Mouse (Mus musculus): Measurements from ENCODE around the gene Itga2b. TPM values are rescaled to one million over a fixed set of nuclear protein-coding genes. Genes with fewer than 3 reads are reported as not detected.
A peak's percentile ranks its signal among the peaks of the same experiment; 100 is the strongest.

Itga2b gene
- polyA plus RNA-seq, 1 experiment from 2014 or later = 4.3 TPM

DNA sequence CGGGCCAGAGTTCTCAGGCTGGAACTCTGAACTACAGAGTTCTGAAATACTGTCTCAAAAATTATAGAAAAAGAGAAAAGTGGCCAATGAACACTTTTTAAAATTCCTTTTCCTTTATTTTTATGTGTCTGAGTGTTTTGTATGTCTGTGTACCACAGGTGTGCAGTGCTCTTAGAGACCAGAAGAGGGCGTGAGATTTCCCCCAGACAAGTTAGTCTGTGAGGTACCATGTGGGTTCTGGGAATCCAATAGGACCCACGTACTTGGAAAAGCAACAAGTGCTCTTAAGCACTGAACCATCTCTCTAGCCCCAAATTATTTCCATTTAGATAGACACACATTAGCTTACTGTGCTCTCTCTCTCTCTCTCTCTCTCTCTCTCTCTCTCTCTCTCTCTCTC is 28.5 kb downstream of the Itga2b start:
- no peak overlapping the region for H3K4me3 ChIP-seq (ENCODE audit: low read depth, low read length)
- H3K9ac ChIP-seq (ENCODE audit: low read length) = no peak overlapping the region
- 79% methylated on average over 3 of the region's 3 CpGs for WGBS
- ATAC-seq (no peak), DNase-seq (ENCODE audit: low spot score) (no peak)
- H3K4me1 ChIP-seq (ENCODE audit: control insufficient read depth, insufficient read depth, low read length) = peaks cover 41% of the 10 kb centered on the region
- H3K27me3 ChIP-seq (replicated peaks; ENCODE audit: control insufficient read depth, insufficient read depth, low read length) = no peaks in the 10 kb centered on the region
- H3K36me3 ChIP-seq (ENCODE audit: control insufficient read depth, insufficient read depth, low read length) = peaks cover 73% of the 10 kb centered on the region
- no peak overlapping the region for H3K4me2 ChIP-seq (ENCODE audit: low read length)
- H3K9me3 ChIP-seq (replicated peaks; ENCODE audit: control insufficient read depth, low read length) = no peaks in the 10 kb centered on the region
- H3K27ac ChIP-seq (ENCODE audit: low read depth, low read length) = no peak overlapping the region

GRCm38 (mm10) chr11:102440255-102440654 is 29.7 kb downstream of the Itga2b start:
- ATAC-seq (no peak), DNase-seq (ENCODE audit: low spot score) (no peak)
- peaks cover 30% of the 10 kb centered on the region for H3K4me1 ChIP-seq (ENCODE audit: control insufficient read depth, insufficient read depth, low read length)
- peaks cover 85% of the 10 kb centered on the region for H3K36me3 ChIP-seq (ENCODE audit: control insufficient read depth, insufficient read depth, low read length)
- no peak overlapping the region for H3K9ac ChIP-seq (ENCODE audit: low read length)
- no peaks in the 10 kb centered on the region for H3K27me3 ChIP-seq (replicated peaks; ENCODE audit: control insufficient read depth, insufficient read depth, low read length)
- H3K4me2 ChIP-seq (ENCODE audit: low read length) = no peak overlapping the region
- H3K9me3 ChIP-seq (replicated peaks; ENCODE audit: control insufficient read depth, low read length) = no peaks in the 10 kb centered on the region
- H3K27ac ChIP-seq (ENCODE audit: low read depth, low read length) = no peak overlapping the region
- 93% methylated on average over 8 of the region's 8 CpGs for WGBS
- H3K4me3 ChIP-seq (ENCODE audit: low read depth, low read length) = no peak overlapping the region

DNA sequence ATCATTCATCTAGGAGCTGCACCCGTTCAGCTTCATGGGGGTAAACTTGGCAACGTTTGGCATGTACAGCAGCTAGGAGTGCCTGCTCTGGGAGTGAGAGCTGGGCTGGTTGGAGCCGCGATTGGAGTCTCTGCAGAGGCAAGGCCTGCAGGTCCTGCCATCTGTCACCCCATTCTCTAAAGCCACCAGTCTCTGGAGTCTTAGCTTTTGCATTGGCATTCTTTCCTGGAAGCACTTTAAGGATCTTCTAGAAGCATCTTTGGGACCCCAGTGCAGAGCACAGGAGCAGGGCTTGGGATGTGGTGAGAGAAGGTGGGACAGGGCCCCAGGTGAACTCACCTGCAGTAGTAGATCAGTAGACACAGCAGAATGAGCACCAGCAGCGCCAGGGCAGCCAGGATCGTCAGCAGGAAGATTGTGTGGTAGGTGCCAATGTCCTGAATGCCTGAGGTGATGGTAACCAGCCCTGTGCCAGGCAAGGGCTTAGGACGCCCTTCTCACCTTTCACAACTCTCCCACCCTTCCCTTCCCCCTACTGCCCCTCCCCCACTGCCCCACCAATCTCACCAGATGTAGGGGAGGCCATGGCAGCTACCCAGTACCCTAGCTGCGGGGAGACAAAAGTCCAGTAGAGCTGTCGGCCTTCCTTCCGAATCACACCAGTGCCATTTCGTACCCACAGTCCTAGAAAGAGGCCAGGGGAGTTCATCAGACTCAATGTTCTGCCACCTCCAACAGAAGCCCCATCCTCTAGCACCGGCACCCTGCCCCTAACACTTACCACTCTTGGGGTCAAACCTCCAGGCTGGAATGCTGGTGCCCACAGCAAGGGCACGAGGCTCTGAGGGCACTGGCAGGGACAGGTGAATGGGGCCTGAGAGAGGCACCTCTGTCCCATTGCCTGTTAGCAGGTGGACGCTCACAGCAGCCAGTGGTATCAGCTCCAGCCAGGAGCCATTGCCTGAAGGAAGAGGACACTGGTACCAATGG is 30.5 kb downstream of the Itga2b start:
- no peak overlapping the region for H3K9ac ChIP-seq (ENCODE audit: low read length)

GRCm38 (mm10) chr11:102438212-102439092 is 31.5 kb downstream of the Itga2b start:
- H3K4me2 ChIP-seq (ENCODE audit: low read length) = peak overlapping the region; percentile 56
- peak overlapping the region; percentile 54 for H3K9ac ChIP-seq (ENCODE audit: low read length)
- H3K4me3 ChIP-seq (ENCODE audit: low read depth, low read length) = peak overlapping the region; percentile 26
- H3K27me3 ChIP-seq (replicated peaks; ENCODE audit: control insufficient read depth, insufficient read depth, low read length) = no peaks in the 10 kb centered on the region
- WGBS = 12% methylated on average over 76 of the region's 77 CpGs
- no peaks in the 10 kb centered on the region for H3K9me3 ChIP-seq (replicated peaks; ENCODE audit: control insufficient read depth, low read length)
- ATAC-seq (peak; percentile 35), DNase-seq (ENCODE audit: low spot score) (peak; percentile 83)
- H3K27ac ChIP-seq (ENCODE audit: low read depth, low read length) = peak overlapping the region; percentile 52; the same call in 1 of the 2 replicates
- H3K36me3 ChIP-seq (ENCODE audit: control insufficient read depth, insufficient read depth, low read length) = peaks cover 90% of the 10 kb centered on the region
- peaks cover 17% of the 10 kb centered on the region for H3K4me1 ChIP-seq (ENCODE audit: control insufficient read depth, insufficient read depth, low read length)

More for the DNA sequence above, 30.5 kb downstream of the Itga2b start:
- Histone ChIP-seq H3K27me3 (replicated peaks; ENCODE audit: control insufficient read depth, insufficient read depth, low read length) (no peaks in the 10 kb centered on the region), H3K27ac (ENCODE audit: low read depth, low read length) (0 out of 2 replicates have a peak overlapping the region, but pooled peaks have one; percentile 52), H3K4me1 (ENCODE audit: control insufficient read depth, insufficient read depth, low read length) (peaks cover 23% of the 10 kb centered on the region), H3K36me3 (ENCODE audit: control insufficient read depth, insufficient read depth, low read length) (peaks cover 92% of the 10 kb centered on the region), H3K4me3 (ENCODE audit: low read depth, low read length) (no peak overlapping the region), H3K9me3 (replicated peaks; ENCODE audit: control insufficient read depth, low read length) (no peaks in the 10 kb centered on the region), H3K4me2 (ENCODE audit: low read length) (no peak overlapping the region)
- 79% methylated on average over 14 of the region's 14 CpGs for WGBS
- DNase-seq (ENCODE audit: low spot score) (peak; percentile 28), ATAC-seq (no peak)

GRCm38 (mm10) chr11:102437120-102438061 is 32.5 kb downstream of the Itga2b start:
- Histone ChIP-seq H3K36me3 (ENCODE audit: control insufficient read depth, insufficient read depth, low read length) (peaks cover 84% of the 10 kb centered on the region), H3K4me3 (ENCODE audit: low read depth, low read length) (peak overlapping the region; percentile 26), H3K4me2 (ENCODE audit: low read length) (peak overlapping the region; percentile 56), H3K4me1 (ENCODE audit: control insufficient read depth, insufficient read depth, low read length) (peaks cover 17% of the 10 kb centered on the region), H3K9ac (ENCODE audit: low read length) (peak overlapping the region; percentile 54), H3K27ac (ENCODE audit: low read depth, low read length) (peak overlapping the region; percentile 35; the same call in 1 of the 2 replicates), H3K9me3 (replicated peaks; ENCODE audit: control insufficient read depth, low read length) (no peaks in the 10 kb centered on the region), H3K27me3 (replicated peaks; ENCODE audit: control insufficient read depth, insufficient read depth, low read length) (no peaks in the 10 kb centered on the region)
- DNase-seq (ENCODE audit: low spot score) = peak; percentile 65
- ATAC-seq = peak; percentile 30
- 5% methylated on average over 87 of the region's 87 CpGs for WGBS

DNA sequence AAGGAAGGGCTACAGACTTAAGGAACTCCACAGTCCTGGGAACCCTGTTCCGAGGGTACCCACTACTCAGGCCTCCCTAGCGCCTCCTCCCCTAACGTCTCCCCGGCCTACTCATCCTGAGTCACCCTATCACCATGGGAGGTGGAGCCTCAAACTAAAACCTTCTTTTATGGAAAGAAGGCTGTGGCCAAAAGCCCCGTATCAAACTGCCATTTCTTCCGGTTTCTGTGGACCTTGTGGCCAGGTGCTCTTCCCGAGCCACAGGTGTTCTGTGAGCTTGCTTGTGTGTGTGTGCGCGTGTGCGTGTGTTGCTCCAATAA is 33.5 kb downstream of the Itga2b start:
- no peak overlapping the region for H3K4me3 ChIP-seq (ENCODE audit: low read depth, low read length)
- no peak for DNase-seq (ENCODE audit: low spot score)
- WGBS = 80% methylated on average over 10 of the region's 10 CpGs
- H3K4me1 ChIP-seq (ENCODE audit: control insufficient read depth, insufficient read depth, low read length) = peaks cover 17% of the 10 kb centered on the region
- H3K27me3 ChIP-seq (replicated peaks; ENCODE audit: control insufficient read depth, insufficient read depth, low read length) = no peaks in the 10 kb centered on the region
- no peaks in the 10 kb centered on the region for H3K9me3 ChIP-seq (replicated peaks; ENCODE audit: control insufficient read depth, low read length)
- no peak overlapping the region for H3K9ac ChIP-seq (ENCODE audit: low read length)
- no peak overlapping the region for H3K4me2 ChIP-seq (ENCODE audit: low read length)
- no peak overlapping the region for H3K27ac ChIP-seq (ENCODE audit: low read depth, low read length)
- H3K36me3 ChIP-seq (ENCODE audit: control insufficient read depth, insufficient read depth, low read length) = peaks cover 78% of the 10 kb centered on the region
- ATAC-seq = no peak

- no peak overlapping the region for H3K27ac ChIP-seq (ENCODE audit: low read depth, low read length)
- WGBS = 90% methylated on average over 18 of the region's 18 CpGs
- peaks cover 74% of the 10 kb centered on the region for H3K36me3 ChIP-seq (ENCODE audit: control insufficient read depth, insufficient read depth, low read length)
- no peak overlapping the region for H3K4me2 ChIP-seq (ENCODE audit: low read length)
- DNase-seq (ENCODE audit: low spot score) (no peak), ATAC-seq (no peak)
- H3K9ac ChIP-seq (ENCODE audit: low read length) = no peak overlapping the region
- no peaks in the 10 kb centered on the region for H3K27me3 ChIP-seq (replicated peaks; ENCODE audit: control insufficient read depth, insufficient read depth, low read length)
- no peaks in the 10 kb centered on the region for H3K9me3 ChIP-seq (replicated peaks; ENCODE audit: control insufficient read depth, low read length)
- H3K4me3 ChIP-seq (ENCODE audit: low read depth, low read length) = no peak overlapping the region
- H3K4me1 ChIP-seq (ENCODE audit: control insufficient read depth, insufficient read depth, low read length) = peaks cover 17% of the 10 kb centered on the region
Observed at GRCm38 (mm10) chr11:102435754-102436470, 34.0 kb downstream of the Itga2b start.

Data from forebrain, embryonic 14.5 days (tissue).